Mouse (Mus musculus) bone marrow, adult 2 months (tissue): Measurements from ENCODE around the gene Psma5. TPM values are rescaled to one million over a fixed set of nuclear protein-coding genes. Genes with fewer than 3 reads are reported as not detected.
"Not testable (repeated sequence)": the region's sequence is repeated elsewhere in the genome, so short reads cannot be mapped to it uniquely, and the experiment has no call there.

Experiments
- H3K27ac ChIP-seq: fragments of 200-500 bp; 2 replicates; pipeline ENCODE4 v1.5.1; 2012; ENCODE audit warnings: low read depth, mild to moderate bottlenecking, control low read depth, inconsistent platforms, low read length; ENCODE audit not compliant: control insufficient read depth, poor library complexity, insufficient read depth
- H3K4me1 ChIP-seq: fragments of 200-500 bp; 2 replicates; pipeline ENCODE4 v1.6.1; 2011; ENCODE audit warnings: low read length; ENCODE audit not compliant: control insufficient read depth, insufficient read depth
- H3K4me3 ChIP-seq: fragments of 200-500 bp; replicated peaks from 2 replicates; pipeline ENCODE3; 2011; ENCODE audit warnings: mild to moderate bottlenecking, low read depth, low read length, control low read depth; ENCODE audit not compliant: control insufficient read depth
- CTCF ChIP-seq: fragments of 200-500 bp; IDR thresholded peaks from 2 replicates; pipeline ENCODE4 v1.5.1; 2011; ENCODE audit warnings: low read length, control low read depth; ENCODE audit not compliant: control insufficient read depth, insufficient read depth
- POLR2A ChIP-seq: fragments of 200-500 bp; IDR thresholded peaks from 2 replicates; pipeline ENCODE4 v1.6.1; 2011; ENCODE audit warnings: low read depth, mild to moderate bottlenecking, control low read depth, low read length, borderline replicate concordance; ENCODE audit not compliant: control insufficient read depth
- WGBS: fragments of 180-500 bp; shearing (Covaris S2); methylation state at CpG from one replicate; pipeline ENCODE4 v1.1.7; 2018; 5-methylcytosine and 5-hydroxymethylcytosine counted together
- polyA plus RNA-seq: library from polyadenylated mRNA; stranded (reverse); fragments of >200 nt; gene quantifications from 2 replicates; pipeline ENCODE4 v1.2.4, GENCODE M21; 2011; ENCODE audit warnings: low replicate concordance; ENCODE audit not compliant: missing spikeins, insufficient read depth, insufficient read length

The Psma5 gene
- polyA plus RNA-seq, 1 experiment: 60.9 TPM

- no peak overlapping the region for H3K27ac ChIP-seq
- WGBS: 9% methylated on average over 5 of the region's 5 CpGs
These were observed 42.0 kb upstream of the Psma5 start for GRCm38 (mm10) chr3:108214734-108215133.

GRCm38 (mm10) chr3:108220661-108221060 lies 36.1 kb upstream of the Psma5 start:
- Histone ChIP-seq H3K4me1 (no peaks in the 10 kb centered on the region), H3K27ac (no peak overlapping the region), H3K4me3 (no peak overlapping the region)
- 68% methylated on average over 3 of the region's 3 CpGs for WGBS
- no peak for TF ChIP-seq CTCF
- TF ChIP-seq POLR2A: no peak

More at GRCm38 (mm10) chr3:108214734-108215133, 42.0 kb upstream of the Psma5 start:
- TF ChIP-seq POLR2A (no peak), CTCF (no peak)
- H3K4me3 ChIP-seq: no peak overlapping the region
- peaks cover 2% of the 10 kb centered on the region; the same call in 1 of the 2 replicates for H3K4me1 ChIP-seq

- no peak overlapping the region for H3K4me3 ChIP-seq
- TF ChIP-seq CTCF (no peak), POLR2A (no peak)
- 7% methylated on average over 67 of the region's 67 CpGs for WGBS
- H3K4me1 ChIP-seq: no peaks in the 10 kb centered on the region
- no peak overlapping the region for H3K27ac ChIP-seq
These were observed 30.8 kb upstream of the Psma5 start for GRCm38 (mm10) chr3:108225711-108226557.

- no peaks in the 10 kb centered on the region for H3K4me1 ChIP-seq
- TF ChIP-seq CTCF (no peak), POLR2A (no peak)
- H3K4me3 ChIP-seq: no peak within 1 kb of the TSS
- no peak within 1 kb of the TSS; the same call in 1 of the 2 replicates for H3K27ac ChIP-seq
- 6% methylated on average over 44 of the region's 44 CpGs for WGBS
These were observed 30.0 kb upstream of the Psma5 start, which contains the start of gene Sypl2 for GRCm38 (mm10) chr3:108226558-108227350. Gene Sypl2 (minus strand): TSS chr3:108226648.

GRCm38 (mm10) chr3:108227521-108227920 lies 29.2 kb upstream of the Psma5 start:
- 79% methylated on average over 2 of the region's 2 CpGs for WGBS
- Histone ChIP-seq H3K4me1 (no peaks in the 10 kb centered on the region; the same call in 1 of the 2 replicates), H3K27ac (no peak overlapping the region), H3K4me3 (no peak overlapping the region)
- no peak for TF ChIP-seq CTCF
- TF ChIP-seq POLR2A: no peak

GRCm38 (mm10) chr3:108231646-108232045 lies 25.1 kb upstream of the Psma5 start:
- WGBS: 68% methylated on average over 4 of the region's 4 CpGs
- Histone ChIP-seq H3K27ac (no peak overlapping the region), H3K4me1 (no peaks in the 10 kb centered on the region; the same call in 1 of the 2 replicates), H3K4me3 (no peak overlapping the region)
- no peak for TF ChIP-seq CTCF
- no peak for TF ChIP-seq POLR2A

GRCm38 (mm10) chr3:108237474-108238102 lies 19.1 kb upstream of the Psma5 start:
- H3K4me1 ChIP-seq, H3K4me3 ChIP-seq, H3K27ac ChIP-seq: not testable (repeated sequence)
- WGBS: 75% methylated on average over 4 of the region's 4 CpGs
